Mouse (Mus musculus) heart, adult 2 months (tissue): ENCODE measurements around the gene Prom2. TPM values are rescaled to one million over a fixed set of nuclear protein-coding genes. Genes with fewer than 3 reads are reported as not detected.

Experiments
- DNase-seq, 2 experiments: peaks; one replicate each; pipeline ENCODE4 v3.0.0; 2021
- H3K27ac ChIP-seq: fragments of 200-600 bp; 2 replicates; pipeline ENCODE4 v1.8.1; 2022
- H3K27me3 ChIP-seq: fragments of 200-500 bp; 2 replicates; pipeline ENCODE4 v1.6.1; 2012; ENCODE audit warnings: mild to moderate bottlenecking, low read length, inconsistent platforms, mixed read lengths; ENCODE audit not compliant: control insufficient read depth, insufficient read depth
- H3K36me3 ChIP-seq: fragments of 200-500 bp; 2 replicates; pipeline ENCODE4 v1.6.1; 2012; ENCODE audit warnings: low read length, inconsistent platforms; ENCODE audit not compliant: control insufficient read depth, insufficient read depth
- H3K4me1 ChIP-seq: fragments of 200-500 bp; 2 replicates; pipeline ENCODE4 v1.6.1; 2011; ENCODE audit warnings: low read length; ENCODE audit not compliant: control insufficient read depth, insufficient read depth
- H3K4me3 ChIP-seq: fragments of 200-600 bp; 2 replicates; pipeline ENCODE4 v1.8.1; 2022
- H3K79me2 ChIP-seq: fragments of 200-500 bp; replicated peaks from 2 replicates; pipeline ENCODE4 v1.6.1; 2012; ENCODE audit warnings: mild to moderate bottlenecking, inconsistent platforms, low read length, moderate library complexity, mixed read lengths; ENCODE audit not compliant: control insufficient read depth, insufficient read depth
- H3K9ac ChIP-seq: fragments of 200-500 bp; 2 replicates; pipeline ENCODE4 v1.6.1; 2012; ENCODE audit warnings: low read depth, mild to moderate bottlenecking, control low read depth, inconsistent platforms, low read length, mixed read lengths
- CTCF ChIP-seq: fragments of 200-600 bp; IDR thresholded peaks from 2 replicates; pipeline ENCODE4 v1.8.1; 2022; ENCODE audit warnings: antibody characterized with exemption, mild to moderate bottlenecking, moderate library complexity
- EP300 ChIP-seq: fragments of 200-500 bp; IDR thresholded peaks from 2 replicates; pipeline ENCODE4 v1.6.1; 2011; ENCODE audit warnings: low read depth, low read length, control low read depth; ENCODE audit not compliant: insufficient read depth
- POLR2A ChIP-seq: fragments of 200-500 bp; IDR thresholded peaks from 2 replicates; pipeline ENCODE4 v1.6.1; 2011; ENCODE audit warnings: mild to moderate bottlenecking, low read depth, low read length, control low read depth; ENCODE audit not compliant: insufficient read depth
- WGBS: fragments of 180-500 bp; shearing (Covaris S2); methylation state at CpG from one replicate; pipeline ENCODE4 v1.1.7; 2018; 5-methylcytosine and 5-hydroxymethylcytosine counted together
- intact Hi-C: fragments of 180-260 bp; cut with DNase I; formaldehyde crosslinking; loops from one replicate; pipeline ENCODE4 v1.15.1; 2025
- polyA plus RNA-seq: library from polyadenylated mRNA; depleted of rRNA; stranded (reverse); fragments of >200 nt; gene quantifications from 2 replicates; pipeline ENCODE4 v1.2.3, GENCODE M21; 2012; rRNA removed
- total RNA-seq, 2 experiments: library from RNA; stranded (reverse); gene quantifications; 2 replicates each; pipeline ENCODE4 v1.2.3; 2021

Prom2 gene
- total and polyA plus RNA-seq, 3 experiments = 0.14 TPM; not detected in 2

- H3K9ac ChIP-seq = peak overlapping the region; percentile 76
- TF ChIP-seq CTCF (no peak), POLR2A (peak; percentile 33; the same call in 1 of the 2 replicates)
- H3K4me3 ChIP-seq = peak overlapping the region; percentile 57
- H3K27me3 ChIP-seq = peaks cover 9% of the 10 kb centered on the region; the same call in 1 of the 2 replicates
- peaks cover 3% of the 10 kb centered on the region for H3K4me1 ChIP-seq
- peak; percentile 90 to 91 for DNase-seq
- H3K79me2 ChIP-seq = no peaks in the 10 kb centered on the region
- H3K27ac ChIP-seq = peak overlapping the region; percentile 67
- no peaks in the 10 kb centered on the region for H3K36me3 ChIP-seq
- intact Hi-C loops = no loop called here
- WGBS = 0% methylated on average over 21 of the region's 21 CpGs
These were observed 58.7 kb downstream of the Prom2 start for GRCm38 (mm10) chr2:127482533-127482911.

- Histone ChIP-seq H3K36me3 (no peaks in the 10 kb centered on the region), H3K9ac (peak overlapping the region; percentile 76), H3K27me3 (peaks cover 9% of the 10 kb centered on the region; the same call in 1 of the 2 replicates), H3K79me2 (no peaks in the 10 kb centered on the region), H3K4me1 (peaks cover 3% of the 10 kb centered on the region), H3K27ac (peak overlapping the region; percentile 67), H3K4me3 (peak overlapping the region; percentile 57)
- TF ChIP-seq CTCF = no peak
- WGBS = 1% methylated on average over 59 of the region's 59 CpGs
- DNase-seq = peak in 1 of 2 experiments; percentile 27
- intact Hi-C loops = no loop called here
These were observed 59.3 kb downstream of the Prom2 start for GRCm38 (mm10) chr2:127481841-127482532.

- H3K4me3 ChIP-seq = no peak overlapping the region
- TF ChIP-seq POLR2A (no peak), CTCF (no peak), EP300 (no peak)
- H3K27ac ChIP-seq = no peak overlapping the region
- H3K79me2 ChIP-seq = no peaks in the 10 kb centered on the region
- no peak for DNase-seq
- no peaks in the 10 kb centered on the region for H3K36me3 ChIP-seq
- no peak overlapping the region for H3K9ac ChIP-seq
- peaks cover 9% of the 10 kb centered on the region; the same call in 1 of the 2 replicates for H3K27me3 ChIP-seq
- H3K4me1 ChIP-seq = peaks cover 3% of the 10 kb centered on the region
- WGBS = 69% methylated on average over 10 of the region's 10 CpGs
- intact Hi-C loops = no loop called here
These were observed 61.5 kb downstream of the Prom2 start for GRCm38 (mm10) chr2:127479763-127480162.

GRCm38 (mm10) chr2:127479210-127479609, 62.1 kb downstream of the Prom2 start:
- intact Hi-C loops = no loop called here
- H3K27me3 ChIP-seq = peaks cover 9% of the 10 kb centered on the region; the same call in 1 of the 2 replicates
- no peak overlapping the region for H3K27ac ChIP-seq
- TF ChIP-seq POLR2A (no peak), EP300 (no peak), CTCF (no peak)
- 60% methylated on average over 4 of the region's 4 CpGs for WGBS
- H3K79me2 ChIP-seq = no peaks in the 10 kb centered on the region
- no peak overlapping the region for H3K4me3 ChIP-seq
- H3K9ac ChIP-seq = no peak overlapping the region
- peaks cover 2% of the 10 kb centered on the region for H3K4me1 ChIP-seq
- no peaks in the 10 kb centered on the region for H3K36me3 ChIP-seq
- no peak for DNase-seq

Other genes with a start within 250 kb of the Prom2 start
- under 1 TPM; 0.44 to 0.45 TPM for gene Dusp2, start 205.3 kb downstream of the Prom2 start, total RNA-seq
- gene Dusp2, start 205.3 kb downstream of the Prom2 start, polyA plus RNA-seq = 0.97 and 1.1 TPM in 2 replicates
- not detected for gene Astl, start 202.8 kb downstream of the Prom2 start, total RNA-seq
- gene Astl, start 202.8 kb downstream of the Prom2 start, polyA plus RNA-seq = not detected in 2 replicates
- gene Adra2b, start 178.3 kb downstream of the Prom2 start, total RNA-seq = 1 to 10 TPM in 1 of 2 experiments, under 1 TPM in 1; 0.73 to 1.1 TPM
- gene Adra2b, start 178.3 kb downstream of the Prom2 start, polyA plus RNA-seq = 1.0 and 1.6 TPM in 2 replicates
- not detected for gene Gpat2, start 116.3 kb downstream of the Prom2 start, total RNA-seq
- gene Gpat2, start 116.3 kb downstream of the Prom2 start, polyA plus RNA-seq = 0.06 and 0.08 TPM in 2 replicates
- gene Fahd2a, start 96.9 kb downstream of the Prom2 start, total RNA-seq = 10 to 100 TPM; 42.5 to 44.5 TPM
- 34.5 and 40.3 TPM in 2 replicates for gene Fahd2a, start 96.9 kb downstream of the Prom2 start, polyA plus RNA-seq
- 1 to 10 TPM; 1.1 to 1.3 TPM for gene Kcnip3, start 19.4 kb downstream of the Prom2 start, total RNA-seq
- 1.2 and 1.3 TPM in 2 replicates for gene Kcnip3, start 19.4 kb downstream of the Prom2 start, polyA plus RNA-seq
- 1 to 10 TPM; 1.7 to 2.0 TPM for gene Zfp661, start 45.6 kb upstream of the Prom2 start, total RNA-seq
- gene Zfp661, start 45.6 kb upstream of the Prom2 start, polyA plus RNA-seq = 1.5 and 2.4 TPM in 2 replicates
- gene Mrps5, start 45.8 kb upstream of the Prom2 start, total RNA-seq = 10 to 100 TPM; 80.3 to 89.7 TPM
- gene Mrps5, start 45.8 kb upstream of the Prom2 start, polyA plus RNA-seq = 58.2 and 68.4 TPM in 2 replicates
- 10 to 100 TPM in 1 of 2 experiments, 1 to 10 TPM in 1; 9.4 to 11.0 TPM for gene Mal, start 115.2 kb upstream of the Prom2 start, total RNA-seq
- 3.5 and 6.2 TPM in 2 replicates for gene Mal, start 115.2 kb upstream of the Prom2 start, polyA plus RNA-seq
- gene Mall, start 188.5 kb upstream of the Prom2 start, total RNA-seq = 1 to 10 TPM; 5.9 to 7.1 TPM
- 11.4 and 13.5 TPM in 2 replicates for gene Mall, start 188.5 kb upstream of the Prom2 start, polyA plus RNA-seq
- gene Nphp1, start 247.4 kb upstream of the Prom2 start, total RNA-seq = 1 to 10 TPM; 7.7 to 9.1 TPM
- 7.0 and 13.3 TPM in 2 replicates for gene Nphp1, start 247.4 kb upstream of the Prom2 start, polyA plus RNA-seq